Mouse (Mus musculus) megakaryocyte-erythroid progenitor cell, adult 5-6 weeks (primary cell): ENCODE data around the gene Ptgds. TPM values are rescaled to one million over a fixed set of nuclear protein-coding genes. Genes with fewer than 3 reads are reported as not detected.

Source experiments
- ATAC-seq: replicated peaks from 2 replicates; pipeline ENCODE4 v1.8.0; 2016; ENCODE audit warnings: mild to moderate bottlenecking, inconsistent platforms; ENCODE audit not compliant: severe bottlenecking, poor library complexity, low FRiP score, low TSS enrichment
- total RNA-seq, 2 experiments: library from RNA; stranded (forward) in 1 of 2; stranded (reverse) in 1 of 2; fragments of 200-1000, 215-1000 nt in 1 of 2; fragments of >200 nt in 1 of 2; fragmentation: Nextera tagmentation in 1 of 2; gene quantifications; 2 replicates each; pipeline ENCODE4 v1.2.3; 2014 to 2017

Gene Ptgds
- total RNA-seq (2014; fragmentation: Nextera tagmentation) (not detected in 2 replicates), total RNA-seq (2017) (not detected in 2 replicates)

DNA sequence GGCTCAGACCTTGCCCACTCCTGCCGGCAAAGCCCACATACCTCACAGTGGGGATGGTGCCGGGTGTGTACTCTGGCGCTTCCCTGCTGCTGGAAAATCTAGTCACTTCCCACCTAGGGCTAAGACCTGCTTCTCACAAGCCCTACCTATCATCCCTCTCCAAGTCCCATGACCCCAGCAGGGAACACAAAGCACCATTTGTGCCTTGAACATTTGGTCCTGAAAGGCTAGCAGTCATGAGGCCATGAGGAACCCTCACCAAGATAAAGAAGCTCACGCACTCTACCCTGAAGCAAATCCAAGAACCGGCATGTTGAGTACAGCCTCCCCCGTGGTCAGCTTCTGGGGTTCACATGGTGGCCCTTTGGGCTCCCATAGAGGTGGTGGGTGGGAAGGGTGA is at the start of gene Ptgds:
TSS of gene Ptgds (minus strand) at position 78 of the 400 bp plus-strand sequence.
- ATAC-seq: no peak

DNA sequence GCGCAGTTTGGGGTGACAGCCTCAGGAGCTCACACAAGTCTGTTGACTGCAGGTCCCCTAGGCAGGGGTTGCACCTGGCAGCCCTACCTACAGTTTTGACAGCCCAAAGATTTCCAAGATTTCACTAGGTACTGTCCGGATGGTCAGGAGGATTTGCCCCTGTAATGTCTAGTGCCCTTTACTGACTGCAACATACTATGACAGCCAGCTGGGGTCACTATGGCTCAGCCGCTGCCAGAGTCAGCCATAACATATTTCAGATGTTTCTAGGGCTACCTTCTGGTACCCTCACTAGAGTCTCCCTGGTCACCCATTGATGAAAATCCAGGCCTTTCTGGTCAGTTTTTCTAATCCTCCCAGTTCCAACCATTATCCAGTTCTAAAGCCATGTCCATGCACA is 40.1 kb upstream of the Ptgds start:
- ATAC-seq: no peak

DNA sequence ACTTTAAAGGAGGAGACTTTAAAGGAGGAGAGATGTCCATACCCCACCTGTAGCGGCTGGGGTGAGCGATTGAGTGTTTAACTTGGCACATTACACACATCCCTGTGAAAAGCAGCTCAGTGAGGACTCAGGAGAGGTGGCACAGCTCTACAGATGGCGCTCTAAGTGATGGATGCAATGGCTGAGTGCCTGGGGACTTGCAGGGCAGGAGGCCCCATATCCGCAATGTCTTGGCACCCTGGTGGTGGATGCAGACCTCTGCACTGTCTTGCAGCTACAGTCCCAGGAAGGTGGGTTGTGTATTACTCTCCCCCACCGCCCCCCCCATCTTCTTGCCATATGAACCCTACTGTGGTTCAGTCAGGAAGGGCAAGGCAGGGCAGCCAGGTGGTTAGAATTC is 37.1 kb upstream of the Ptgds start:
- peak; percentile 75 for ATAC-seq

DNA sequence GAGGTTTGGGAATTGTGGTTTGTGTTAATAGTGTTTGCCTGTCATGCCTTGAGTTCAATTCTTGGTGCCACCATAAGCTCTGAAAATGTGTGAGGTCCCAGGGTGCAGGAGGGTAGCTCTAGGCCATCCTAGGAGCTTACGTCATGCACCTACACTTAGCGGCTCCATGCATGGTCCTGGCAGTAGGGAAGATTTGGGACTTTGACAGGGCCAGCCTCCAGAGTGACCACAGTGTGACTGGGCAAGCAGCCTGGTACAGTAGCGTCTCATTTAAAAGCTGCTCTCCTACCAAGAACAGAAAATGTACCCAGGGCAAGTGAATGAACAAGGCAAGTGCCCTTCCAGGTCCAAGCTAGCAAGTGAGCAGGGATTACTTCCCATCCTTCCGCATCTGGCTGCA is 36.0 kb upstream of the Ptgds start:
- no peak for ATAC-seq

DNA sequence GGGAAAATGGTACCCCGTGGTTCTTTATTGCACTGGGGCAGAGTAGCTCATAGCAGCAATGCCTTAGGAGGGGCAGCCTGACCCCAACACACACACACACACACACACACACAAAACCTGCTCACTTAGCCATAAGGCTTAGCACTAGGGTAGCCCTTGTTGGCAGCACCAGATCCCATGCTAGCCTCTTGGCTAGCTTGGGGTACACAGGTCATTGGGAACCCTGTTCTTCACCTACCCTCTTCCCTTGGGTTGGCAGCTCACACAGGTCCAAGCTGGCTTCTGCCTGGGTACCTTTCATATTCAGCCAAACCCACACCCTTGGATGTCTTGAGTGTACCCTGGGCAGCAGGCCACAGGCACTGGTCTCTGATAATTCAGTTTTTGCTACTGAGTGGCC is 35.2 kb upstream of the Ptgds start:
- ATAC-seq: no peak

DNA sequence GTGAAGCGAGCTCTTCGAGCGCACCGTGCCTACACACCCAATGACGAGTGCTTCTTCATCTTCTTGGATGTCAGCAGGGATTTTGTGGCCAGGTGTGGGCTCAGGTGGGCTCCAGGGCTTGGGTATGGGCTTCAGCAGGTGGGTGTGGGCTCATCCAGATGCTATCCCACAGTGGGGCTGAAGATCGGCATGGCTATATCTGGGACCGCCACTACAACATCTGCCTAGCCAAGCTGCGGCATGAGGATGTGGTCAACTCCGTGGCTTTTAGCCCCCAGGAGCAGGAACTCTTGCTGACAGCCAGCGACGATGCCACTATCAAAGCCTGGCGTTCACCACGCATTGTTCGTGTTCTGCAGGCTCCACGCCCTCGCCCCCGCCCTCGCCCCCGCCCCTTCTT is 34.7 kb upstream of the Ptgds start:
- ATAC-seq: no peak

DNA sequence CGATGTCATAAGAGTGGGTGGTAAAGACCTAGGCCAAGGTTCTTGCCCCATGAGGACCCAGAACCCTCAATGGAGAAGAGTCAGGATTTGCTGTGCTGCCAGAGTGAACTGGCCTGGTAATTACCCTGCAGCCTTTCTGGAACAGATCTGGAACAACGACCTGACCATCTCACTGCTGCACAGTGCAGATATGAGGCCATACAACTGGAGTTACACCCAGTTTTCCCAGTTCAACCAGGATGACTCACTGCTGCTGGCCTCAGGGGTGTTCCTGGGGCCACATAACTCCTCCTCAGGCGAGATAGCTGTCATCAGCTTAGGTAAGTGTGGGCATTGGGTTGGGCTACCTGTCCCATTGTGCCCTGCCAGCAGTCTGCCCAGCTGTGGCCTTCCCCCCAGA is 32.9 kb upstream of the Ptgds start:
- peak; percentile 22; the same call in 1 of the 2 replicates for ATAC-seq

DNA sequence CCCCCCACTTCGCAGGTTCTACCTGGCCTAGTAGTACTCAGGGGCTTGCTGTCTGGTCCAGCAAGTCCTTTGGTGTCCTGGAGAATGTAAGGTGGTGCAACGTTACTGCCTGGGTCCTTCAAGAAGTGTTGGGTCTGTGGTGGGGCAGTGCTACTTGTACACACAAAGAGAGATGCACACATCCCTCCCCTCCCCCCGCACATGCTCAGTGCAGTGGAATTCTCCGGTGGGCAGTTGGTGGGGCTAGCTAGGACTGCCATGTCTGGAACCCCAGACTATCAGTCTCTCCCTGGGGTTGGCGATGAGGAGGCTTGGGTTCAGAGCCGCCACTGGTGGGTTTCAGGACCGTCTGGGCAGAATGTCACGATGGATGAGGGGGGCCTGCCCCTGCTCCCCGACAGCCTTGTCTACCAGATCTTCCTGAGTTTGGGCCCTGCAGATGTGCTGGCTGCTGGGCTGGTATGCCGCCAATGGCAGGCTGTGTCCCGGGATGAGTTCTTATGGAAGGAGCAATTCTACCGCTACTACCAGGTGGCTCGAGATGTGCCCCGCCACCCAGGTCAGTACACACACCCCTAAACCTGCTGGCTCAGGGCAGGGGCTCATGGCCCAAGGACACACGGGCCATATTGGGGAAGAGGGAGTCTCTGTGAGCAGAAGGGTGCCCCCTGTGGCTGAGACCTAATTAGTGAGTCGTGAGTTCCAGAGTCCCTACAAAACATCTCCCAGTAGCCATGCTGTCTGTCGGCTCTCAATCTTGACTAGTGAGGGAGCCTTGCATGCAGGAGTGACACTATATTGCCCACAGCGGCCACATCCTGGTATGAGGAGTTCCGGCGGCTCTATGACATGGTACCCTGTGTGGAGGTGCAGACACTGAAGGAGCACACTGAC is 32.0 kb upstream of the Ptgds start, which contains the start of gene C8g:
TSS of gene C8g (minus strand) at position 127 of the 894 bp plus-strand sequence.
- no peak for ATAC-seq

DNA sequence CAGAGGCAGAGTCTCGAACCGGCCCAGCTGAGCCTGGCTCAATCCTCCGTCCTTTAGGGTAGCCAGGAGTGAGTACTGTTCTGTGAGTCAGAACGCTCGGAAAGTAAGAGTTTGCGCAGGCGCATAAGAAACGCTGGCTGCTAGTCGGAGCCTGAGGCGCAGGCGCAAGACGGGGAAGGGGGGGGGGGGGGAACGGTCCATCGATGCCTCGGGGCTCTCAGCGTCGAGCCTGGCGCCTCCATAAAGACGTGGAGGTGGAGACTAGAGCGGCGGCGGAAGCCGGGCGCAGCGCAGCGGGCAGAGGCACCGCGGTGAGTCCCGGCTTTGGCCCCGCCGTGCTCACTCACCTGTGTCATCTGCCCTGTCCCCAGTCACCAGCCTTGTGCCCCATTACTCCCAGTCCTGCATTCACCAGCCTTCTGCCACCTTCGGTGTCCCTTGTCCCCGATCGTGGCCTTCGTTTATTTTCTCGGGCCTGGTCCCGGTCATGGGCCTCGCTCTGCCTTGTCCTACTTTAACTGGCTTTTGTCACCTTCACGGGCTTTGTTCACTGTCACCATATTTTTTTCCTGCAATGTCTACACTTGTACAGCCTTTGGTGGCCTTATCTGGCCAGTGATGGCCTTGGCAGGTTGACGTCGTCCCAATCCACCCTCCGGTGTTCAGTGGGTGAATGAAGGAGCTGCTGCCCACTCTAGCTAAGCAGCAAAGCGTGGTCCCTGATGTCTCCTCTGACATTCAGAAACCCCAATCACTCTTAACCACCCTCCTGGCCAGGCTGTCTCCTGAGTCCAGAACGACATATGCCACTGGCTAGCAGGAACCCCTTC is 30.9 kb upstream of the Ptgds start, which contains the start of gene Fbxw5:
TSS of gene Fbxw5 (plus strand) at position 175 of the 830 bp plus-strand sequence.
- peak; percentile 72 for ATAC-seq

DNA sequence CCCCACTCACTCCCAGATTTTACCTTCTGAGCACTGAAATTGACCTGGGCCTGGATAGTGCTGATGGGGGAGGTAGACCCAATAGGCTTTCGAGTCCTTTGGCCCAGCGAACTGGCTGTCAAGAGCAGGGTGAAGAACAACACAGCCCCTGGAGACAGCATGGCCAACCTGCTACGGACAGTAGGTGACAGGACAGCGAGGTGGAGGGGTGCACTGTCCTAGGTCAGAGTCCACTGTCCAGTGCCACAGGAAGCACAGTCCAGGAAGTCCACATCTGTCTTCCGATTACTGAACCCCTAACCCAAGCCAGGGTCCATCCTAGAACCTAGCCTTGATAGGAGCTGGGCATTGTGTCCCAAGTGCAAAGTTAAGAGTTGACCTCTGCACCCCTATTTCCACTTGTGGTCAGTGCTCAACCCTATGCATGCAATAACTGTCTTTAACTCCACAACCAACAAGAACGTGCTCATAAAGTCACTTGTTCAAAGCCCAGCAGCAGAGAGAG is 30.3 kb upstream of the Ptgds start:
- ATAC-seq: no peak

DNA sequence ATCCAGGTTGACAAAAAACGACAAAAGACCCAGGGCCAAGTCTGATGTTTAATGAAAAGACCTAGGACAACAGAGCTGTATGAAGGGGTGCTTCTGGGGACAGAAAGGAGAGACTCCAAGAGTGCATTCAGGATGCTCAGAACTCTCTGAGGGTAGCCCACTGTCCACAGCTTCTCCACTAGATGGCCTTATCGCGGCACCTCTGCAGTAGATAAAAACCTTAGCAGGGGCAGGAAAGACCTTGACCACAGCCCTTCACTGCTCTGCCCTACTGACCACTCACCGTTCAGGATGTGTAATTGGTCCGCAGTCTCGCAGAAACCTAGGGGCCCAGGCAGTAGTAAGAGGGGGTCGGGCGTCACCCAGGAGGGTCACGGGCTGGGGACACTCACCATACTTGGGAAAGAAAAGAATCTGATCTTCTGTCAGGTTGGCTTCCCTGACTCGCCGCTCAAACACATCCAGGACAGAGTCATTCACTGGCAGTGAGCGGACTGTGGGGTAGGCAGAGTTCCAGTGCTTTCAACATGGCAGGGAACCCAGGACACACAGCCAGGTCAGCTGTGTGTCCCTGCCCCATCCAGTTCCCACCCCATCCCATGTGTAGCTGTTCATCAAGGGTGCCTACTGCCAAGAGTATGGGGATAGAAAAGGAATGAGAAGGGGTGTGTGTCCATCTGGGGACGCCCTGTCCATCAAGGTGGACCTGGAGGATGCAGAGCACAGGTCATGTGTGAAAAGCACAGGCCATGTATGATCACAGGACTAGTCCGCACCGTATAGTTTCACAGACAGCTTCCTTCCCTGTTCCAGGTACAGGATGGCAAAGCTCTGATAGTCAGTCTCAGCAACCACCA is 29.0 kb upstream of the Ptgds start:
- ATAC-seq: no peak

DNA sequence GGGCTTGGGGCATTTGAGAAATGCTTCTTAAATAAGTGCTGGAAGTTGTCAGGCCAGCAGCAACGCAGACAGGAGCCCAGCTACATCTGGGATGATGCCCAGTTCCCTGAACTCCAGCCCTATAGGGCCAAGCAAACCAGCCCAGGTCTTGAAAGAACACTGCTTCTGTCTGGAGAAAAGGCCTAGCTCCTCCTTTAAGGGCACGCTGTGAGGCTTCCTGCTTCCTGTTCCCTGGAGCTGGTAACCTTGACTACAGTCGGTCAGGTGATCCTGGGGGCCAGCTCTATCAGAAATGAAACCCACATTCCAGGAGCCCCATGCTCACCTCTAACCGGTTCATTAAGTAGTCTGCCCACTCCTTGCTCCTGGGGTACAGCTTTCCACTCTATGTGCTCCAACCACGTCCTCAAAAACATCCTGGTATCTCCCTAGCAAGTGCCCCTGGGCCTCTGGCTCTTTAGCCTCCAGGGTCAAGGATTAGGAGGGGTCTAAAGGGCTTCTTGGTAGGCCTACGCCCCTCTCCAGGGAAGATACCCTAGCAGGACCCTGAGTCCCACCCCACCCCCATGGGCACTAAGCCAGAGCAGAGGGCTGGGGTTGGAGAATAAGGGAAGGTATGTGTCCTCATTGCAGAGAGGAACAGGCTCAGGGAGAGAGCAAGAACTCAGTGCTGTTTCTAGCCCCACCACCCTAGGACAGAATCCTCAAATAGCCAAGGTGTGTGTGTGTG is 28.2 kb upstream of the Ptgds start:
- ATAC-seq: no peak

DNA sequence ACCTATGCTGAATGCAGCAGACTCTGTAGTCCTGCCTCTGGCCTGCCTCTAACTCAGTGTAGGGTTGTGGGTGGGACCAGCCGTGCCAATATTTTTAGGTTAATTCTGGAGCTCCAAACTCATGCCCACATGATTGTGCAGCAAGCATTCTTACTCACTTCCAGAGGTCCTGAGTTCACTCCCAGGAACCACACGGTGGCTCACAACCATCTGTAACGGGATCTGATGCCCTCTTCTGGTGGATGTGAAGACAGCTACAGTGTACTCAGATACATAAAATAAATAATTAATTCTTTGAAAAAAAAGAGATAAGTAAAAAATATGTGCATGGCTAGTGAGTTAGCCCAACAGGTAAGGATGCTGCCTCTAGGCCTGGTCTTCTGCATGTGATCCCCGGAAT is 26.6 kb upstream of the Ptgds start:
- ATAC-seq: no peak

DNA sequence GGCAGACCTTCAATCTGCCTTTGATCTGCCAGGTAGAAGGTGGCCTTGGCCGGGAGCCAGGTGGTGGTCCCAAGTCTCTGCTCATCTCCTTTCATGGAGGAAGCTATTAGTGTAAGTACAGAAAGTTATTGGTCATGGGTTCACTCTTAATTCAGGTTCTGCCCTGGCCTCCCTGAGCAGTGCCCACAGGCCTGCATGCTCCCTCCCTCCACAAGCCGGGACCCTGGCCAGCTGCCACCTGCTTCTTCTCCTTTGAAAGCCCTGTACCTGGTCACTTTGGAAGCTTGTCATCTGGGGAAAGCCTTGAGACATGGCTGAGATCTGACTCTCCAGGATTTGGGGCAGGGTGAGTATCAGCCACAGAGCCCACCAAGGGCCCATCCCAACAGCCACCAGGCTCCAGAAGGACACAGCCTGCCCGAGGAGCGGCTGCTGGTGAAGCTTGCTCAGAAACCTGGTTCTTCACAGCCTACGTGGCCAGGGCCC is 23.7 kb upstream of the Ptgds start, which contains the start of gene Lcn12:
TSS of gene Lcn12 (minus strand) at position 436 of the 486 bp plus-strand sequence.
- ATAC-seq: no peak

DNA sequence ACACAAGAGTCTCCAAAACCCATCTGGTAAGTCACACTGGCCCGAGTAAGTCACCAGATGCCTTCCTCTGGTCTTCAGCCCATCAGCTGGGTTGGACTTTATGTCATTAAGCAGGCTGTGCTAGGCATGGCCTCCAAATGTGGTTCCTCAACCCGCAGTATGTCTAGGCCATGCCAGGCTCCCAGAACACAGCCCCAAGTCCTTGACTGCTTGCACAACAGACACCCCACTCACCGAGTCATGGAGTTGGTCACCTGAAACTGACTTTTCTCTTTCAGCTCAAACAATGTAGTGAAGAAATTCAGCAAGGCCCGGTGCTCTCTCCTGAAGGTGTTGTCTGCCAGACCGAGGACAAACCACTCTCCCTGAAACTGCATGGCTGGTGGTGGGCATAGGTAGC is 23.1 kb upstream of the Ptgds start:
- ATAC-seq: no peak

DNA sequence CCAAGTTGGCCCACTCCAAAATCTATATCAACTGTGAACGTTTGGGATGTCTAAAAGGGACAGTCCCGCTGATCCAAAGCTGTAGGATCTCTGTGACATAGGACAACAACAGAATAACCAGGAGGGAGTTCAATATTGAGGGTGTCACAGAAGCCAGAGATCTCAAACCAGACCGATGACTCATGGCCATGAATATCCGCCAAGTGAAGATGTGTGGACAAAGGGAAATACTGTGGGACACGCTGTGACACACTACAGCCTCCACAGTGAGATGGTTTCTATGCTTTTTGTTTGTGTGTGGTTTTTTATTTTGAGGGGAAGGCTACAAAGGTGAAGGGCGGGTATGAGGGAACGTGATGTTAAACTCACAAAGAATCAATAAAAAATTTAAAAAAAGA is 18.8 kb upstream of the Ptgds start:
- ATAC-seq: no peak

DNA sequence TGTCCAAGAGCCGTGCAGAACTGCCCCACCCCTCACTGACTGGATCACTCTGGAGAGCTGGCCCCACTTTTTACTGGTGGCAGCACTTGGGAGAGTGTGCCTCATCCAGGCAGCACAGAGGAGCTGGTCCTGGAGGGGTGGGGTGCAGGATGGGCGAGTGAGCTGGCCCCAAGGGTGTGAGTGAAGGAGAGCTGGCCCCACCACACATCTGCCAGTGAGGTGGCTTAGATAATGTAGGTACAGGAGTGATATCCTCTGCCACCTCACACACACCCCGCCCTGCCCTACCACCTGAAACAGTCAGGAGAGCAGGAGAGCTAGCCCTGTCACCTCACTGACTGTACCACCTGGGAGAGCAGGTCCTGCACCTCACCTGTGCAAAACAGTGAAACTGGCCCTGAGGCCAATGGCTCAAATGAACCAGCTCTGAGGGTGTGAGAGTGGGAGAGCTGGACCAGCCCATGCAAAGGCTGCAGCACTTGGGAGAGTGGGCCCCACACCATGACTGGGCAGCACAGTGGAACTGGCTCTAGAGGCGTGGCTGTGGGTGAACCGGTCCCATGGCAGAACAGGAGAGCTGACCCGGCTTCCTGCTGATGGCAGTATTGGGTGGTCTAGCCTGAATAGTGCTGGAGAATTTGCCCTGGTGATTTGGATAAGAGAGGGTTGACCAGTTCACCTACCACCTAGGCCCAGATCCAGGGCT is 18.3 kb upstream of the Ptgds start:
- ATAC-seq: no peak
